Mouse (Mus musculus) stomach, postnatal 0 days (tissue): ENCODE measurements around the gene Stra6. TPM values are rescaled to one million over a fixed set of nuclear protein-coding genes. Genes with fewer than 3 reads are reported as not detected.

Experiments
- ATAC-seq: fragments of 200-750 bp; cut with Nextera tagmentation; 2 replicates; pipeline ENCODE4 v1.8.0; 2017; ENCODE audit not compliant: low FRiP score, low TSS enrichment
- DNase-seq: peaks from one replicate; pipeline ENCODE4 v3.0.0-alpha.2; 2016; ENCODE audit warnings: low spot score
- H3K27ac ChIP-seq: fragments of 300-500 bp; sonication (generic); replicated peaks from 2 replicates; pipeline ENCODE4 v1.5.1; 2014; ENCODE audit warnings: mild to moderate bottlenecking, control low read depth
- H3K27me3 ChIP-seq: fragments of 300-500 bp; sonication (generic); 2 replicates; pipeline ENCODE4 v1.6.1; 2014; ENCODE audit warnings: low read length; ENCODE audit not compliant: control insufficient read depth, insufficient read depth
- H3K36me3 ChIP-seq: fragments of 300-500 bp; sonication (generic); 2 replicates; pipeline ENCODE4 v1.6.1; 2014; ENCODE audit warnings: low read length, mixed read lengths; ENCODE audit not compliant: control insufficient read depth, insufficient read depth
- H3K4me1 ChIP-seq: fragments of 300-500 bp; sonication (generic); replicated peaks from 2 replicates; pipeline ENCODE4 v1.6.1; 2014; ENCODE audit warnings: antibody characterized with exemption; ENCODE audit not compliant: control insufficient read depth, insufficient read depth
- H3K4me2 ChIP-seq: fragments of 300-500 bp; sonication (generic); replicated peaks from 2 replicates; pipeline ENCODE4 v1.6.1; 2014; ENCODE audit warnings: low read depth, mild to moderate bottlenecking, control low read depth, moderate library complexity
- H3K4me3 ChIP-seq: fragments of 300-500 bp; sonication (generic); 2 replicates; pipeline ENCODE4 v1.5.1; 2014; ENCODE audit warnings: low read depth, low read length, control low read depth
- H3K9ac ChIP-seq: fragments of 300-500 bp; sonication (generic); 2 replicates; pipeline ENCODE4 v1.6.1; 2014; ENCODE audit warnings: mild to moderate bottlenecking, low read length, control low read depth, mixed read lengths
- H3K9me3 ChIP-seq: fragments of 300-500 bp; sonication (generic); 2 replicates; pipeline ENCODE4 v1.6.1; 2016; ENCODE audit warnings: low read length; ENCODE audit not compliant: control insufficient read depth
- CTCF ChIP-seq: IDR thresholded peaks from 2 replicates; pipeline ENCODE4 v1.5.1; 2016; ENCODE audit warnings: antibody characterized with exemption, low read depth, mild to moderate bottlenecking, moderate library complexity
- EP300 ChIP-seq: optimal IDR thresholded peaks from 2 replicates; pipeline ENCODE3; 2016; ENCODE audit warnings: antibody characterized with exemption
- WGBS: fragments of 180-500 bp; shearing (Covaris S2); extraction: QIAGEN DNeasy Blood & Tissue Kit; methylation state at CpG from one replicate; pipeline ENCODE4 v1.1.7; 2014; 5-methylcytosine and 5-hydroxymethylcytosine counted together
- polyA plus RNA-seq: library from polyadenylated mRNA; unstranded; fragments of >200 nt; fragmentation: Nextera tagmentation; extraction: Ambion mirVana; gene quantifications from 2 replicates; pipeline ENCODE4 v1.2.1, GENCODE M21; 2015

Gene Stra6
- polyA plus RNA-seq, 1 experiment from 2014 or later, result 0.18 TPM

DNA sequence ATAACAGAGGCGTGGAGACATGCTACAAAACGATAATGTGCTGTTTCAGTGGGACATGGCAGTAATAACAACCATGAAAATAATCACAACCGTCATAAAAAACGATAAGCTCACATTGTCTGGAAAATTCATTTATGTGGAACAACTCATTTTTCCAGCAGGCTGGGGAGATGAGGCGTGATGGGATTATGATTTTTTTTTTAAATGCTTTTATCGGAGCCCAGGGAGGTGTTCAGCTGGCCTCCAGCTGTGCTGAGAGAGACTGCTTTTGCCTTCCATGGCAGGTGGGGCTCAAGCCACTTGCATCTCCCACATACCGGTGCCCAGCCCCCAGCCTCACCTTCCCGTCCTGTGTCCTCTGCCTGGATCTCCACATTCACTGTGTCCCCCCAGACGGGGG, 22.6 kb downstream of the Stra6 start:
- no peak for ATAC-seq
- H3K9ac ChIP-seq, result no peak overlapping the region
- 40% methylated on average over 9 of the region's 9 CpGs for WGBS
- no peaks in the 10 kb centered on the region for H3K4me1 ChIP-seq
- TF ChIP-seq CTCF, result no peak
- TF ChIP-seq EP300, result no peak
- no peak overlapping the region for H3K27ac ChIP-seq
- DNase-seq, result no peak
- no peaks in the 10 kb centered on the region for H3K9me3 ChIP-seq
- no peaks in the 10 kb centered on the region for H3K27me3 ChIP-seq
- no peak overlapping the region for H3K4me2 ChIP-seq
- no peaks in the 10 kb centered on the region for H3K36me3 ChIP-seq
- no peak overlapping the region for H3K4me3 ChIP-seq

GRCm38 (mm10) chr9:58086861-58087260, 23.3 kb downstream of the Stra6 start:
- H3K27me3 ChIP-seq, result no peaks in the 10 kb centered on the region
- no peaks in the 10 kb centered on the region for H3K4me1 ChIP-seq
- H3K4me3 ChIP-seq, result no peak overlapping the region
- no peak overlapping the region for H3K9ac ChIP-seq
- no peak for TF ChIP-seq EP300
- TF ChIP-seq CTCF, result no peak
- no peak overlapping the region for H3K4me2 ChIP-seq
- ATAC-seq, result no peak
- H3K36me3 ChIP-seq, result no peaks in the 10 kb centered on the region
- DNase-seq, result no peak
- WGBS, result 60% methylated on average over 7 of the region's 7 CpGs
- no peak overlapping the region for H3K27ac ChIP-seq
- no peaks in the 10 kb centered on the region for H3K9me3 ChIP-seq

DNA sequence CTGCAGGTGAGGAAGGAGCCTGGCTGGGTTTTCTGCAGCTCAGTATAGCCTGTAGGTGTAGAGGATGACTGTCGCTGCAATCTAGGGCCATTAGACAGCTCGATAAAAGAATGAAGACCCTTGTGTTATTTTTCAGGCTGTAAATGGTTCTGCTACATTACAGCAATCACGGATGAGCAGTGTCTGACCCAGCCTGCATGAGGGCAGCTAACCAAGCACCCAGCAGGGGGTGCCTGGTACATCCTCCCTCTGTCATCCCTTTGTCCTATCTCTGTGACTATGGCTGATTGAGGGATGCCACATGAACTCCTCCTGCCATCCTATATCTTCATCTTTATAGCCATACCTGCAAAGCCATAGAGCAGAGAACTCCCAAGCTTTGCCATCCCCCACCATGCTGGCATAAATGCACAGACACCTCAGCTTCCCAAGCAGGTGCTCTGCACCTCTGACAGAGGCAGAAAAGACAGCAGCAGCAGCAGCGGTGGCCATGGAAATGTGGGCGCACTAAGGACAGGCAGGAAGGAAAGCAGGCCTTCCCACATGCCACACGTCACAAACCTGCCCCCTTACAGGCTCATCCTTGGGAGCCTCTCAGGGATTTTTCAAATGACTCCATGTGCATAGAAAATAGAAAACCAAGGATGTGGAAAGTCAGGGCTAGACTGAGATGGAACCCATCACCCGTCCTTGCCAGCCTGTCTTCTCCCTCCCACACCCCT, 23.9 kb downstream of the Stra6 start:
- no peak for ATAC-seq
- Histone ChIP-seq H3K9me3 (no peaks in the 10 kb centered on the region), H3K27ac (no peak overlapping the region), H3K4me3 (no peak overlapping the region), H3K9ac (no peak overlapping the region), H3K27me3 (no peaks in the 10 kb centered on the region), H3K36me3 (no peaks in the 10 kb centered on the region), H3K4me1 (no peaks in the 10 kb centered on the region), H3K4me2 (no peak overlapping the region)
- WGBS, result 73% methylated on average over 7 of the region's 7 CpGs
- TF ChIP-seq EP300, result no peak
- peak; percentile 16; the same call in 1 of the 2 replicates for TF ChIP-seq CTCF
- no peak for DNase-seq

DNA sequence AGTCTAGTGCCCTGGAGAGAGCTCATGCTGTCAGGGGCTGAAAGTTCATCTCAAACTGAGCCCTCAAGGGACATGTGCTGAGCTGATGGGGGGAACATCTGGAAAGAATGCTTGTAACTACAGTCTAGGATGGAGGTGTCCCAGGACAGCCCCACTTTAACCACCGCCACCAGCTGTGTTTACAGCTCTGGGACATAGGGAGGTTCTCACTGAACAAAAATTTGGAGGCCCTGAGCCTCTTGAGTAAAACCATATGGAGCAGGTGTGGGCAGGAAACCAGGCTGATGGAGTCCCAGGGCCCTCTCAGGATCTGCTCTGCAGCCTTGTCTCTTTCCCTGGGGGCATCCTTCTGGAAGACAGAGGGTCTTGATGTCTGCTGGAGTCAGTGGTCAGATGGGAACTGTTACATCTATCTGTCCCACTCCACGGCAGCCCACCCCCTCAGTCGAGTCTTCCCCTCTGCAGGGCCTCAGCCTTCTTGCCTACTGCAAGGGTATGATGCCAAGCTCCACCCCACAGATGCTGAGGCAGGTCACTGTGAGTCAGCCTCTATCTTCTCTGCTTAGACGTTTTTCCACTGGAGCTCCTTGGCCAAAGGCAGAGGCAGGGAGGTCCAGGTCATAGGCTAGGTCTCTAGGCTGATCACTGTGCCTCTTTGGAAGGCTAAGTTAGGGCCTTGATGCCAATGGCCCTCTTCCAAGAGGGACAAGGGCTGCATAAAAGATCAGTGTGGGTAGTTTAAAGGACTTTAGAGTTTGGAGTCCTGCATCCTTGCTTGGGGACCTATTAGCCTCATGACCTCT, 28.2 kb downstream of the Stra6 start:
- 32% methylated on average over 4 of the region's 4 CpGs for WGBS
- Histone ChIP-seq H3K36me3 (no peaks in the 10 kb centered on the region), H3K4me1 (no peaks in the 10 kb centered on the region), H3K27me3 (no peaks in the 10 kb centered on the region), H3K9ac (no peak overlapping the region), H3K4me3 (no peak overlapping the region), H3K27ac (no peak overlapping the region), H3K9me3 (no peaks in the 10 kb centered on the region), H3K4me2 (no peak overlapping the region)
- ATAC-seq, result no peak
- DNase-seq, result no peak
- TF ChIP-seq CTCF, result no peak
- TF ChIP-seq EP300, result no peak

DNA sequence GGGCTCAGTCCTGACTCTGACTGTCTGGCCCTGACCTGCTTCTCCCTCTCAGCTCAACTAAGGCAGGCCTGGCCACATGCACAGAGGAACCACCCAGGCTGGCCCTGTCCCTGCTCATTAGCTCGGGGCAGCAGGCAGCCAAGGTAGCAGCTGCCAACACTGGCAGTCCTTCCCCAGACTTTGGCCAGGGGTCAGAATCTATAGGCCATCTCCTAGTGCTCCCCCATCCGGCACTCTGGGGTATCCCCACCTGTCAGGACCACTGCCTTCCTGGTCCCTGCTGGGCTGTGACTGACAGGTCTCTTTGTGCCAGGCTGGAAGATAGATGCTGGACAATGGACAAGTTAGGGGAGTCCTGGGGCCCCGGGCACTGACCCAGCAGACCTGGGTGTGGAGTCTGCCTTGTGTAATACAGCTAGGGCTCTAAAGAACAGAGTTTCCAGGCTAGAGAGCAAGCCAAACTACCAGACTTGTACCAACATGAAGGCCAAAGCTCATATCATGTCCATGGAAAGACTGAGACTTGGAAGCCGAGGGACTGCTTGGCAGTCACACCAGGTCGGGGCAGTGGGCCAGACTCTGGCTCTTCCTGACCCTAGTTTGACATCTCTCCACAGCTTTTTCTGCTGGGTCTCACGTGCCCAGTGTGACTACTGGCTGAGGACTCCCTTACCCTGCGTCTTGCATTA, 29.1 kb downstream of the Stra6 start:
- TF ChIP-seq EP300 (no peak), CTCF (no peak)
- 58% methylated on average over 7 of the region's 7 CpGs for WGBS
- DNase-seq, result no peak

More for the DNA sequence above, 29.1 kb downstream of the Stra6 start:
- H3K4me1 ChIP-seq, result no peaks in the 10 kb centered on the region
- H3K27me3 ChIP-seq, result no peaks in the 10 kb centered on the region
- no peak overlapping the region for H3K4me3 ChIP-seq
- H3K27ac ChIP-seq, result no peak overlapping the region
- H3K4me2 ChIP-seq, result no peak overlapping the region
- H3K9ac ChIP-seq, result no peak overlapping the region
- ATAC-seq, result no peak
- no peaks in the 10 kb centered on the region for H3K36me3 ChIP-seq
- H3K9me3 ChIP-seq, result no peaks in the 10 kb centered on the region
